Mouse (Mus musculus): ENCODE measurements around the gene Zfp639. TPM values are rescaled to one million over a fixed set of nuclear protein-coding genes. Genes with fewer than 3 reads are reported as not detected.

Gene Zfp639
- polyA plus RNA-seq, 1 experiment from 2014 or later = 40.7 TPM

GRCm38 (mm10) chr3:32563401-32563800, 53.3 kb downstream of the Zfp639 start:
- H3K27ac ChIP-seq = no peak overlapping the region
- no peak overlapping the region for H3K9ac ChIP-seq
- no peaks in the 10 kb centered on the region for H3K9me3 ChIP-seq
- ATAC-seq (ENCODE audit: low FRiP score, low read depth) = no peak
- no peak overlapping the region for H3K4me3 ChIP-seq
- H3K27me3 ChIP-seq = no peaks in the 10 kb centered on the region
- 93% methylated on average over 6 of the region's 6 CpGs for WGBS
- no peak overlapping the region for H3K4me2 ChIP-seq (replicated peaks)
- no peaks in the 10 kb centered on the region for H3K4me1 ChIP-seq
- H3K36me3 ChIP-seq = peaks cover 76% of the 10 kb centered on the region

Other genes with a start within 250 kb of the Zfp639 start
- gene Zmat3, start 144.2 kb upstream of the Zfp639 start, polyA plus RNA-seq (2015; fragmentation: Nextera tagmentation; extraction: Ambion mirVana) = 5.5 and 5.7 TPM in 2 replicates
- 8.5 and 10.6 TPM in 2 replicates for gene Pik3ca, start 112.6 kb upstream of the Zfp639 start, polyA plus RNA-seq (2015; fragmentation: Nextera tagmentation; extraction: Ambion mirVana)
- 0.10 TPM in 1 of 2 replicates, not detected in the other for gene Kcnmb3, start 18.0 kb upstream of the Zfp639 start, polyA plus RNA-seq (2015; fragmentation: Nextera tagmentation; extraction: Ambion mirVana)
- 31.8 and 34.9 TPM in 2 replicates for gene Mfn1, start 19.2 kb downstream of the Zfp639 start, polyA plus RNA-seq (2015; fragmentation: Nextera tagmentation; extraction: Ambion mirVana)
- gene Gnb4, start 106.3 kb downstream of the Zfp639 start, polyA plus RNA-seq (2015; fragmentation: Nextera tagmentation; extraction: Ambion mirVana) = 79.7 and 83.0 TPM in 2 replicates
- 167 and 170 TPM in 2 replicates for gene Actl6a, start 196.0 kb downstream of the Zfp639 start, polyA plus RNA-seq (2015; fragmentation: Nextera tagmentation; extraction: Ambion mirVana)
- 322 and 328 TPM in 2 replicates for gene Ndufb5, start 226.7 kb downstream of the Zfp639 start, polyA plus RNA-seq (2015; fragmentation: Nextera tagmentation; extraction: Ambion mirVana)
- 30.2 and 33.2 TPM in 2 replicates for gene Mrpl47, start 227.3 kb downstream of the Zfp639 start, polyA plus RNA-seq (2015; fragmentation: Nextera tagmentation; extraction: Ambion mirVana)